12 mouse cellular contexts compared by ENCODE assay signal in the genomic region with DNA sequence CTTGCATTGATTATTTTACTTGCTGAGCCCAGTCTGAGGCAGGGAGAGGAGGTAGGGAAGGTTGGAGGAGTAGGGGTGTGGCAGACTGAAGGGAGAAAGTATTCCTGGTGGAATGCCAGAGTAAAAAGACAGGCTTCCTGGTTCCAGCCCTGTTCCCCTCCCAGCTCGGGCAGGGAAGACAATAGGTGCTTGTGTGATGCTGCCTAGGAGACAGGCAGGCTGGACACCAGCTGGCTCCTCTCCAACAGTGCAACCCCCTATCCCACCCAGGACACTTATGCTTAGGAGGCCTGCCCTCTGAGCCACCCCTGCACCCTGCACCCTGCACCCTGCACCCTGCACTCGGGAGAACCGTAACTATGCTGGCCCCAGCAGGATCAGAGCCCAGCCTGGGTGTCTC. TPM values are rescaled to one million over a fixed set of nuclear protein-coding genes. Genes with fewer than 3 reads are reported as not detected.
DNase-seq lines count a peak whose midpoint lies in the region; ATAC-seq and TF ChIP-seq lines count a peak whose summit lies in the region.
"Had no signal": no experiment of that assay in that cellular context is flagged by ENCODE, and none has a peak within 500 bp of the region (broad histone marks: within the 10 kb centered on the region; RNA-seq: fewer than 3 reads in every experiment).

No protein-coding gene starts in this region.

- no peak overlapping the region for H3K4me2 ChIP-seq in midbrain, embryonic 11.5 days
- no peak overlapping the region for H3K4me2 ChIP-seq in kidney, embryonic 15.5 days
- H3K4me2 ChIP-seq: limb, embryonic 12.5 days had no signal

- no peaks in the 10 kb centered on the region for H3K9me3 ChIP-seq in E14TG2a.4 (ENCODE audit: low read length)
- no peaks in the 10 kb centered on the region for H3K9me3 ChIP-seq in midbrain, embryonic 11.5 days (ENCODE audit: control insufficient read depth, low read length)
- H3K9me3 ChIP-seq in kidney, embryonic 15.5 days (replicated peaks): no peaks in the 10 kb centered on the region
- H3K9me3 ChIP-seq: limb, embryonic 12.5 days had no signal

- intact Hi-C loops in heart, postnatal 36 days (cut with DNase I): loop anchor here (2.0 to 5.0 kb wide), 2 partner anchors 54 to 68 kb away; no protein-coding TSS in a partner anchor
- intact Hi-C loops in left cerebral cortex, postnatal 25 days (cut with DNase I): loop anchor here (5.0 kb wide), 1 partner anchor 53 kb away; no protein-coding TSS in a partner anchor

- no peak overlapping the region for H3K27ac ChIP-seq in midbrain, embryonic 11.5 days (ENCODE audit: low read depth, low read length)
- H3K27ac ChIP-seq in kidney, embryonic 15.5 days: no peak overlapping the region
- H3K27ac ChIP-seq: limb, embryonic 12.5 days had no signal

- peak; percentile 33 to 41 for DNase-seq in cerebellum, postnatal 10 days
- peak; percentile 8 to 18 for DNase-seq in heart, postnatal 36 days
- peak; percentile 85 for DNase-seq in midbrain, embryonic 11.5 days (ENCODE audit: low spot score, missing footprints)
- DNase-seq in left cerebral cortex, adult 8-10 months (ENCODE audit: low spot score in 2 of 2): no peak
- DNase-seq in left cerebral cortex, postnatal 25 days (ENCODE audit: low spot score in 2 of 2): no peak

- no peak for TF ChIP-seq CTCF in E14TG2a.4 (conservative IDR thresholded peaks at IDR 0.05; ENCODE audit: low read length)

- H3K36me3 ChIP-seq in E14TG2a.4 (ENCODE audit: insufficient read depth, low read length): no peaks in the 10 kb centered on the region
- H3K36me3 ChIP-seq in midbrain, embryonic 11.5 days (ENCODE audit: control insufficient read depth, insufficient read depth, low read length): no peaks in the 10 kb centered on the region
- H3K36me3 ChIP-seq in kidney, embryonic 15.5 days: no peaks in the 10 kb centered on the region
- H3K36me3 ChIP-seq: limb, embryonic 12.5 days had no signal

- 61% methylated on average over 3 of the region's 3 CpGs for WGBS in midbrain, embryonic 11.5 days
- WGBS in kidney, embryonic 15.5 days: 34% methylated on average over 3 of the region's 3 CpGs

- H3K4me3 ChIP-seq in E14TG2a.4 (replicated peaks; ENCODE audit: low read length): peak overlapping the region; percentile 23; the same call in 1 of the 2 replicates
- no peak overlapping the region for H3K4me3 ChIP-seq in midbrain, embryonic 11.5 days (ENCODE audit: low read depth, low read length)
- H3K4me3 ChIP-seq in kidney, embryonic 15.5 days (replicated peaks): no peak overlapping the region
- H3K4me3 ChIP-seq: limb, embryonic 12.5 days; myocyte had no signal

- no peak overlapping the region for H3K9ac ChIP-seq in midbrain, embryonic 11.5 days (ENCODE audit: low read length)
- H3K9ac ChIP-seq in kidney, embryonic 15.5 days: no peak overlapping the region
- H3K9ac ChIP-seq: limb, embryonic 12.5 days had no signal

- ATAC-seq in cerebellum, adult (ENCODE audit: insufficient number of reproducible peaks, low FRiP score, low TSS enrichment): no peak
- 0 out of 2 replicates have a peak, but pooled peaks have one; percentile 40 for ATAC-seq in midbrain, embryonic 11.5 days (ENCODE audit: low FRiP score)
- no peak for ATAC-seq in kidney, embryonic 15.5 days (replicated peaks; ENCODE audit: low FRiP score)

- peaks cover 31% of the 10 kb centered on the region for H3K4me1 ChIP-seq in E14TG2a.4 (replicated peaks; ENCODE audit: low read depth, low read length)
- H3K4me1 ChIP-seq in midbrain, embryonic 11.5 days (ENCODE audit: control insufficient read depth, insufficient read depth, low read length): peaks cover 2% of the 10 kb centered on the region; the same call in 1 of the 2 replicates
- peaks cover 23% of the 10 kb centered on the region for H3K4me1 ChIP-seq in kidney, embryonic 15.5 days

- H3K27me3 ChIP-seq in E14TG2a.4 (ENCODE audit: insufficient read depth, low read length): peaks cover 54% of the 10 kb centered on the region
- no peaks in the 10 kb centered on the region for H3K27me3 ChIP-seq in midbrain, embryonic 11.5 days (ENCODE audit: control insufficient read depth, insufficient read depth, low read length)
- peaks cover 17% of the 10 kb centered on the region for H3K27me3 ChIP-seq in kidney, embryonic 15.5 days

RNA-seq across cellular contexts. Expression of gene Hid1, which starts 8.3 kb away (rescaled TPM):
- 1 to 10 TPM; 4.2 to 4.8 TPM for total RNA-seq in heart, postnatal 36 days (2021)
- 17.8 and 18.3 TPM in 2 replicates for polyA plus RNA-seq in midbrain, embryonic 11.5 days (2014; fragmentation: Nextera tagmentation; extraction: Ambion mirVana)
- 100 to 1,000 TPM; 103 to 118 (median 107) TPM for total RNA-seq in left cerebral cortex, adult 8-10 months (2022)
- polyA plus RNA-seq in kidney, embryonic 15.5 days (2015; fragmentation: Nextera tagmentation; extraction: Ambion mirVana): 6.7 and 8.1 TPM in 2 replicates
- total RNA-seq in left cerebral cortex, postnatal 25 days (2021): 100 to 1,000 TPM; 108 to 111 TPM

RNA-seq across cellular contexts. Expression of gene Cdr2l, which starts 22.4 kb away (rescaled TPM):
- total RNA-seq in heart, postnatal 36 days (2021): 1 to 10 TPM; 5.8 to 5.9 TPM
- polyA plus RNA-seq in midbrain, embryonic 11.5 days (2014; fragmentation: Nextera tagmentation; extraction: Ambion mirVana): 20.6 and 20.9 TPM in 2 replicates
- total RNA-seq in left cerebral cortex, adult 8-10 months (2022): 10 to 100 TPM; 26.1 to 27.7 (median 26.9) TPM
- polyA plus RNA-seq in kidney, embryonic 15.5 days (2015; fragmentation: Nextera tagmentation; extraction: Ambion mirVana): 10.6 and 10.7 TPM in 2 replicates
- 10 to 100 TPM; 19.8 to 20.9 TPM for total RNA-seq in left cerebral cortex, postnatal 25 days (2021)

RNA-seq across cellular contexts. Expression of gene Otop3, which starts 24.8 kb away (rescaled TPM):
- not detected for total RNA-seq in heart, postnatal 36 days (2021)
- polyA plus RNA-seq in midbrain, embryonic 11.5 days (2014; fragmentation: Nextera tagmentation; extraction: Ambion mirVana): 0.18 and 0.34 TPM in 2 replicates
- under 1 TPM in 1 of 4 experiments, not detected in 3; 0.26 TPM for total RNA-seq in left cerebral cortex, adult 8-10 months (2022)
- polyA plus RNA-seq in kidney, embryonic 15.5 days (2015; fragmentation: Nextera tagmentation; extraction: Ambion mirVana): not detected in 2 replicates
- total RNA-seq in left cerebral cortex, postnatal 25 days (2021): under 1 TPM in 1 of 2 experiments, not detected in 1; 0.14 TPM
- total RNA-seq: heart, adult 18-20 months had no signal
- polyA plus RNA-seq: cortical plate, adult 2 months; limb, embryonic 12.5 days; myocyte had no signal

RNA-seq across cellular contexts. Expression of gene Ush1g, which starts 37.5 kb away (rescaled TPM):
- total RNA-seq in heart, postnatal 36 days (2021): under 1 TPM in 1 of 2 experiments, not detected in 1; 0.14 TPM
- polyA plus RNA-seq in midbrain, embryonic 11.5 days (2014; fragmentation: Nextera tagmentation; extraction: Ambion mirVana): 0.08 TPM in 1 of 2 replicates, not detected in the other
- under 1 TPM; 0.46 to 0.78 (median 0.59) TPM for total RNA-seq in left cerebral cortex, adult 8-10 months (2022)
- not detected in 2 replicates for polyA plus RNA-seq in kidney, embryonic 15.5 days (2015; fragmentation: Nextera tagmentation; extraction: Ambion mirVana)
- total RNA-seq in left cerebral cortex, postnatal 25 days (2021): under 1 TPM; 0.18 to 0.28 TPM
- polyA plus RNA-seq: limb, embryonic 12.5 days had no signal

RNA-seq across cellular contexts. Expression of gene Mrpl58, which starts 44.3 kb away (rescaled TPM):
- 100 to 1,000 TPM; 134 to 149 TPM for total RNA-seq in heart, postnatal 36 days (2021)
- polyA plus RNA-seq in midbrain, embryonic 11.5 days (2014; fragmentation: Nextera tagmentation; extraction: Ambion mirVana): 268 and 278 TPM in 2 replicates
- total RNA-seq in left cerebral cortex, adult 8-10 months (2022): 100 to 1,000 TPM; 118 to 125 (median 120) TPM
- 204 and 209 TPM in 2 replicates for polyA plus RNA-seq in kidney, embryonic 15.5 days (2015; fragmentation: Nextera tagmentation; extraction: Ambion mirVana)
- 100 to 1,000 TPM; 107 to 109 TPM for total RNA-seq in left cerebral cortex, postnatal 25 days (2021)

Comparison
In these comparisons a context has a peak if more than half of its experiments do, and no peak if none do; other contexts are left out.
1. DNase-seq: peak in cerebellum, postnatal 10 days (2 of 2), heart, postnatal 36 days (2 of 2) and midbrain, embryonic 11.5 days (single experiment); none in left cerebral cortex, adult 8-10 months (0 of 2) and left cerebral cortex, postnatal 25 days (0 of 2).
2. RNA of gene Hid1, which starts 8.3 kb away (total RNA-seq): 108 to 111 TPM in left cerebral cortex, postnatal 25 days and 103 to 118 TPM in left cerebral cortex, adult 8-10 months; 4.2 to 4.8 TPM in heart, postnatal 36 days; every median in the first group is over 10 times any median in the second.